Mouse (Mus musculus) liver, adult 2 months (tissue): ENCODE measurements around the gene Prpf8.

Experiments
- CTCF ChIP-seq: fragments of 200-500 bp; IDR thresholded peaks from 2 replicates; pipeline ENCODE4 v1.5.1; 2011; ENCODE audit warnings: low read depth, low read length, control low read depth
- POLR2A ChIP-seq: fragments of 200-500 bp; IDR thresholded peaks from 2 replicates; pipeline ENCODE4 v1.6.1; 2011; ENCODE audit warnings: low read length, control low read depth; ENCODE audit not compliant: insufficient read depth; ENCODE audit errors: extremely low read depth

GRCm38 (mm10) chr11:75530845-75531373 lies 44.3 kb downstream of the Prpf8 start:
- TF ChIP-seq POLR2A (no peak), CTCF (no peak)
